Mouse (Mus musculus) right cerebral cortex, postnatal 25 days (tissue): ENCODE measurements at regions not wholly inside any gene's neighbourhood (a gene's known extent, or its start where the extent isn't known, plus 50 kb on each side); places are given as distances from the start of the nearest gene placed in this dataset.

ENCODE experiments used
- DNase-seq: peaks from one replicate; pipeline ENCODE4 v3.0.0; 2022

- no peak for DNase-seq
Observed at GRCm38 (mm10) chr15:97458139-97458747, 211.2 kb upstream of the Amigo2 start.

DNA sequence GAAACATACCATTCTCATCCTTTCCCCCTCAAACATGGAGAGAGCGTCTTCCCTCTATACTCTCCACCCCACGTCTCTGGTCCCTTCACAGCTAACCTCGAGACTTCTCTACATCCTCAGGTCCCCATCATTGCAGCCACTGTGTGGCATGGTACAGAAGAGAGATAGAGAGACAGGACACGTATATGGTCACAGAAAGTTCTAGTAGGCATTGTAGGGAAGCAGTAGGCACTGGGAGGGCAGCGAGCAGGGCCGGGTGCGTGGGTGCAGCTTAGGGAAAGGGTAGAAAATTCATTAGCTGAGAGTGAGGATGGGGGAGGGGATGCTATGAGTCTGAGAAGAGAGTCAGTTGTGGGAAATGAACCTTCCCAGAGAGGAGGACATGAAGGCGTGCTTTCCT lies 210.4 kb upstream of the Amigo2 start:
- no peak for DNase-seq

DNA sequence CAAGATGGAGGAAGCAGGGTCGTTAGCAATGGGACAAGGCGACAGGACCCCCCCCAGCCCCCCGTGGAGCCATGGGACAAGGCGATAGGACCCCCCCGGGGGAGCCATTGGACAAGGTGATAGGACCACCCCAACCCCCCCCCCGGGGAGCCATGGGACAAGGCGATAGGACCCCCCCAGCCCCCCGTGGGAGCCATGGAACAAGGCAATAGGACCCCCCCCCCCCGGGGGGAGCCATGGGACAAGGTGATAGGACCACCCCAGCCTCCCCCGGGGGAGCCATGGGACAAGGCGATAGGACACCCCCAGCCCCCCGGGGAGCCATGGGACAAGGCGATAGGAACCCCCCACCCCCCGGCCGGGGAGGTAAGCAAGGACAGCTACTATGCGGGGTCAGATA lies 209.9 kb upstream of the Amigo2 start:
- no peak for DNase-seq

- DNase-seq: no peak
Observed at GRCm38 (mm10) chr15:97455672-97456071, 208.6 kb upstream of the Amigo2 start.

DNA sequence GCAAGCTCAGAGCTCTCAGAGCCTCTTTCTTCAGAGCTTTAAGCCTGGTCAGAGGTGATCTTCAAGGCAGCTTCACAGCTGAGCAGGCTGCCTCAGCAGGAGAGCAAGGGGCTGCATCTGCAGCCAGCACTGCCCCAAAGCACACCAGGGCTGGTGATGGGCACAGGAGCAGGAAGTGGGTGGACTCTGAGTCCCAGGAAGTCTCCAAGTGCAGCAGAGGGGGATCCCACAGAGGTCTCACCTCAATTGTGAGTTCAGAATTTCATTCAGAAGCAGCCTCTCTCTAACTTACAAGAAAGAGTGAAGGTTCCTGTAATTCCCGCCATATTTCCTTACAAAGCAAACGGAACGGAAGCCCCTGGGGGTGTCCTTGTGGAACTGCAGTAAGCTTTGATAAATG lies 202.6 kb upstream of the Amigo2 start:
- no peak for DNase-seq

GRCm38 (mm10) chr15:97449001-97449400 lies 201.9 kb upstream of the Amigo2 start:
- no peak for DNase-seq

DNA sequence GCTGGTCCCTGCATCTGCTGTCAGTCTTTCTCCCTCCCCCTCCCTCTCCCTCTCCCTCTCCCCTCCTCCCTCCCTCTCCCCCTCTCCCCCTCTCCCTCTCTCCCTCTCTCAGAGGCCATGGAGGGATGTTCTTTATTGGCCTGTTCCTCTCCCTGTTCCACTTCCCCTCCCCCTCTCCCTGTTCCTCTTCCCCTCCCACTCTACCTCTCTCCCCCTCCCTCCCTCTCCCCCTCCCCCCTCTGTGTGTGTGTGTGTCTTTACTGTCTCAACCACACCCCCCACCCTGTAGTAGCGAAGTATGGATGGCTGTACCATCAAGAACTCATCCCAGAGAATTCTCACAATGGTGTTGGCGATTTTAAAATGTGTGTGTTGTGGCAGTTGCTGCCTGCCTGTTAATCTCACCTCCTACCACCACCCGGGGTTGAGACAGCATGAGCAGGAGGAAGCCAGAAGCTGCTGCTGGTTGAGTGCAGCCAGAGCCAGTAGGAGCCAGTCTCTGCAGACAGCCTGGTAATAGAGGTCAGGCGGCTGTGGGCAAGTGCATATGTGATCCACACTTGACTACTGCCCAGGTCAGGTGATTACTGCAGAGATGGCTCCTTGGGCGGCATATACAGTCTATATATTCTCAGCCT lies 201.3 kb upstream of the Amigo2 start:
- DNase-seq: peak; percentile 11

DNA sequence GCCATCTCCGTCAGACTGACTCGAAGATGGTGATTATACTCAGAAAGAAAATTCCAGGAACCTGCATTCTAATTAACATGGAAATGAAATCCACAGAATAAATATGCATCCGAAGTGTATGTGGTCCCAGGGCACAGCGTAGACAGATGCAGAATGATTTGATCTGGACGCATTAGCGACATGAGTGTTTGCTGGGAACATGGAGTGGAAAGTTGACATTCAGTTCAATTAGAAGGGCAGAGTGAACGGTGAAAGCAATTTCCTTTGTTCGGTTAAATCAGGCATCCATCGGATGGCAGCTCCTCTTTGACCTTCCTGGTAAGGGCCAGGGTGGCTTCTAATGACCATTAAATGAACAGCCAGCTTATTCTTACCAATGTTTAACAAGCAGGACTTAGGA lies 199.1 kb upstream of the Amigo2 start:
- DNase-seq: no peak

GRCm38 (mm10) chr15:97438235-97438760 lies 191.2 kb upstream of the Amigo2 start:
- DNase-seq: no peak
